ENCODE assay signal across 24 mouse cellular contexts in the genomic region with DNA sequence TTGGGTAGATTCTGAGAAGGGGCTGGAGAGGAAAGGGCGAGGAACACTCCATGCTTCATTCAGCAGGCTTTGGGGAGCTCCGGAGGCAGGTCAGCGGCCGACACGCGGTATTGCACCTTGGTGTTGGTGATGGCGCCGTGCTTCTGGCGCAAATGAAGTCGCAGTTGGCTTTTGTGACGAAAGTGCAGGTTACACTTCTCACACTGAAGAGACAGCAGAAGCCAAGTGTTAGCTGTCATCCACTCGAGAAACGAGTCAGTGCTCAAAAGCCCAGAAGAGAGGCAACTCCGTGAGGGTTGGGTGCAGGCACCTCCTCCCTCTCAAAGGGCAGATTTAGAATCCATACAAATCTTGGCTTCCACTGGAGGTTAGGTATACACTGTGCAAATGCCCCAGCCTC. TPM values are rescaled to one million over a fixed set of nuclear protein-coding genes. Genes with fewer than 3 reads are reported as not detected.
"Had no signal": no experiment of that assay in that cellular context is flagged by ENCODE, and none has a peak within 500 bp of the region (broad histone marks: within the 10 kb centered on the region; RNA-seq: fewer than 3 reads in every experiment).

No protein-coding gene starts in this region.

- H3K9ac ChIP-seq: liver, embryonic 13.5 days; liver, embryonic 15.5 days; liver, postnatal 0 days; lung, embryonic 15.5 days; midbrain, embryonic 12.5 days; neural tube, embryonic 12.5 days; stomach, embryonic 15.5 days had no signal

- H3K36me3 ChIP-seq: midbrain, embryonic 12.5 days had no signal

- H3K4me3 ChIP-seq: liver, embryonic 13.5 days; liver, embryonic 15.5 days; lung, embryonic 15.5 days; megakaryocyte, embryonic 14.5 days; midbrain, embryonic 12.5 days; neural tube, embryonic 12.5 days; stomach, embryonic 15.5 days had no signal

- H3K27ac ChIP-seq: liver, embryonic 13.5 days; liver, embryonic 15.5 days; lung, embryonic 15.5 days; macrophage; midbrain, embryonic 12.5 days; neural tube, embryonic 12.5 days; stomach, embryonic 15.5 days; stomach, postnatal 0 days had no signal

- H3K9me3 ChIP-seq: liver, embryonic 15.5 days; lung, embryonic 15.5 days; midbrain, embryonic 12.5 days; neural tube, embryonic 12.5 days; stomach, embryonic 15.5 days had no signal

- ATAC-seq: liver, postnatal 0 days; lung, postnatal 0 days had no signal

- H3K4me1 ChIP-seq: liver, embryonic 13.5 days; liver, embryonic 15.5 days; lung, embryonic 15.5 days; megakaryocyte, embryonic 14.5 days; stomach, embryonic 15.5 days had no signal

- H3K4me2 ChIP-seq: liver, embryonic 13.5 days; liver, embryonic 15.5 days; lung, embryonic 15.5 days; midbrain, embryonic 12.5 days; neural tube, embryonic 12.5 days; stomach, embryonic 15.5 days had no signal

- H3K27me3 ChIP-seq: liver, embryonic 13.5 days; liver, embryonic 15.5 days; lung, embryonic 15.5 days; megakaryocyte, embryonic 14.5 days; midbrain, embryonic 12.5 days; neural tube, embryonic 12.5 days; stomach, embryonic 15.5 days had no signal

- DNase-seq: liver, embryonic 13.5 days; liver, postnatal 0 days; lung, adult 2 months; lung, postnatal 14 days; lung, postnatal 36 days; midbrain, embryonic 14.5 days; right cerebral cortex, postnatal 14 days; thymus, adult 2 months had no signal

RNA-seq across cellular contexts. Expression of a gene that starts 22.2 kb away (rescaled TPM):
- total RNA-seq: megakaryocyte progenitor cell, adult 5-6 weeks; midbrain, postnatal 0 days; monocyte, adult 5-6 weeks; neutrophil, adult 5-6 weeks had no signal
- polyA plus RNA-seq: liver, embryonic 13.5 days; liver, embryonic 15.5 days; liver, postnatal 0 days; lung, adult 2 months; lung, embryonic 15.5 days; lung, postnatal 0 days; macrophage; midbrain, embryonic 12.5 days; midbrain, embryonic 14.5 days; midbrain, postnatal 0 days; neural tube, embryonic 12.5 days; neural tube, embryonic 14.5 days; spleen, adult 2 months; stomach, embryonic 15.5 days; stomach, postnatal 0 days; testis, adult 2 months; thymus, adult 2 months had no signal

RNA-seq across cellular contexts. Expression of a gene that starts 33.9 kb away (rescaled TPM):
- total RNA-seq: megakaryocyte progenitor cell, adult 5-6 weeks; monocyte, adult 5-6 weeks; neutrophil, adult 5-6 weeks had no signal
- polyA plus RNA-seq: liver, embryonic 13.5 days; liver, embryonic 15.5 days; liver, postnatal 0 days; lung, adult 2 months; lung, embryonic 15.5 days; lung, postnatal 0 days; macrophage; midbrain, embryonic 12.5 days; midbrain, embryonic 14.5 days; neural tube, embryonic 12.5 days; neural tube, embryonic 14.5 days; spleen, adult 2 months; stomach, embryonic 15.5 days; stomach, postnatal 0 days; thymus, adult 2 months had no signal
